Comparison of ENCODE assay signal across 12 mouse cellular contexts in the genomic region with DNA sequence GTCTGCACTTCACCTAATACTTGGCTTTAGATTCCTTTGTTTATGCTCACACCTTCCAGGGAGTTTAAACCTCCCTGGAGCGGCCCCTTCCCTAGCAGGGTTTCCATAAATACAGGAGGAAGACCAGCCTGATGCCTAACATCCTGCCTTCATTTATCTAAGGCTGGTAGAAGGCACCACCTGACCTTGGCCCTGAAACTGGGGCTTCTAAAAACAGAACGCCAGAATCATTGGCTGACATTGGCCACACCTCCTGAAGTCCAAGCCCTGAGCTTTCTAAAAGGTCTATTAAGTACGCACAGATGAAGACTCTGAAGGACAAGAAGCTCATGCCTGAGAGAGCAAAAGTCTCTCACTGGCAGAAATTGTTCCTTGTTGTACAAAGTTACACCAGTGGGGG.
"Had no signal": no experiment of that assay in that cellular context is flagged by ENCODE, and none has a peak within 500 bp of the region (broad histone marks: within the 10 kb centered on the region; RNA-seq: fewer than 3 reads in every experiment).

No protein-coding gene starts in this region.

- H3K4me3 ChIP-seq: left cerebral cortex, adult 2 months; liver, embryonic 13.5 days had no signal

- H3K4me1 ChIP-seq: liver, embryonic 13.5 days had no signal

- H3K27ac ChIP-seq: kidney, postnatal 0 days; left cerebral cortex, adult 2 months; liver, embryonic 13.5 days; stomach, postnatal 0 days had no signal

- H3K36me3 ChIP-seq: liver, embryonic 13.5 days had no signal

- DNase-seq: kidney, postnatal 36 days; layer of hippocampus, postnatal 36 days; liver, embryonic 13.5 days; lung, adult 2 months; lung, postnatal 14 days; lung, postnatal 4 days; midbrain, embryonic 14.5 days; thymus, adult 2 months; thymus, postnatal 25 days had no signal

- H3K9me3 ChIP-seq: liver, embryonic 13.5 days had no signal

- H3K27me3 ChIP-seq: liver, embryonic 13.5 days had no signal
